Mouse (Mus musculus) olfactory bulb, adult 2 months (tissue): ENCODE data around the gene Adora3.

Experiments used
- CTCF ChIP-seq: fragments of 200-500 bp; IDR thresholded peaks from 2 replicates; pipeline ENCODE4 v1.5.1; 2012; ENCODE audit warnings: low read depth, mild to moderate bottlenecking, low read length, moderate library complexity; ENCODE audit not compliant: insufficient read depth
- POLR2A ChIP-seq: fragments of 200-500 bp; IDR thresholded peaks from 2 replicates; pipeline ENCODE4 v1.6.1; 2012; ENCODE audit warnings: mild to moderate bottlenecking, low read depth, low read length, moderate library complexity; ENCODE audit not compliant: insufficient read depth

DNA sequence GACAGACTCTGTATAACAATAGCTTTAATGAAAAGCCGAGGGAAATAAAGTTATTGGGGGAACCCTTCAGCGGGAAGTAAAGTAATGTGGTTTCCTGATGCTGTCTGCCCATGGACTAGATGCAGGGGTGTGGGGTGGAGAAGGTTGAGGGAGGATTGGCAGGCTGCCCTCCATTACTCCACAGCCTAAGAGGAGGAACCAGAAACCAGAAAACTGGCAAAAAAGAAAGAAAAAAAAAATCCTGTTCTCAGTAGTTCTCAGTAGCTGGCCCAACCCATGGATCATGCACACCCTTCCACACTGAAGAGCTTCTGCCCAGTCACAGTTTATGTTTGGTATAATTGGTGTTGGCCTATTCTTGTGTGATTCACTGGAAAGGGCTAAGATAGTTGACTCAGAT, 27.7 kb downstream of the Adora3 start:
- TF ChIP-seq POLR2A (no peak), CTCF (no peak)
